Mouse (Mus musculus): Measurements from ENCODE around the gene Il19. TPM values are rescaled to one million over a fixed set of nuclear protein-coding genes. Genes with fewer than 3 reads are reported as not detected.

The Il19 gene
- polyA plus RNA-seq (2014; fragmentation: Illumina TruSeq; extraction: RNeasy Lipid Tissue Mini Kit (QIAGEN cat#74804); ENCODE audit: low read depth, low replicate concordance): not detected

GRCm38 (mm10) chr1:130940065-130940687 is at the start of gene Il19:
Gene Il19 (minus strand): TSS chr1:130940115.

DNA sequence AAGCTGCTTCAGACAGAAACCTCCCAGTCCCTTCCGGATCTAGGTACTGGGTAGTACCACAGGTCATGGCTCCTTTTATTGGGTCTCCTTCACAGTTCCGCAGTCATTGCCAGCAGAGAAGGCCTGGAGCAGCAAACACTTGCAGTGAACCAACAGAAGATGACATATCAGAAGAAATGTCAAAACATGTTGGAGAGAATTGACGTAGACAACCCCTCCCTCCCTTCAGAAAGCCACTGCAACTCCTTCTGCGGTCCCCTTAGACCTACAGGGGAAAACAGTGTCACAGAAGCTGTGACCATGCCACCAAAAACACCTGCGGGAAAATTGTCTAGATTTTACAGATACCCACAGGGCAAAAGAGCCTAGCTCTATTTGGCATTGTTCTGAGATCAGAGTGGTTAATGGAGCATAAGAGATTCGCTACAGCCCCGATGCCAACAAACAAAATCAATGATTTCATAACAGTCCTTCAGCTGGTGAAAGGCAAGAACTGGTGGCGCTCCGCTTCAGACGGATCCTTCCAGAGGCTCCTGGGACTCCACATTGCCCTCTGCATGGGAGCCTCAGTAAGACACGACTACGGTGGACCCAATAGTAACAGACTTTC is 28.4 kb downstream of the Il19 start, which contains the start of gene Il20:
Gene Il20, minus strand, starts transcription at position 51 of the 610 bp plus-strand sequence.

DNA sequence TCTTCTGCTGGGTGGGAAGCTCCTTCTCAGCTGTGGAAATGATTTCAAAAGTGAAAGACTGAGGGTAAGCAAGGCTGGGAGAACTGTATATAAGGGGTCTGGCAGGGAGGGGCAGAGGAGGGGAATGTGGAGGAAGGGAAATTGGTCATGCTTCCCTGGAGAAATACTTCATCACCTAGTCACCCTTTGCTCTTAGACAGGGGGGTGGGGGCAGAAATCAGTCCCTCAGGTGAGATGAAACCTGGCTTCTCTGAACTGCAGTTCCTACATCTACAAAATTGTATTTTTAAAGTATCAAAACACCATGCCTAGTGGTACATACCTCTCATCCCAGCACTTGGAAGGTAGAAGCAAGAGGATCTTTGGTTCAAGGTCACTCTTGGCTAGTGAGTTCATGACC is 52.6 kb downstream of the Il19 start, which contains the start of gene Il24:
Gene Il24, minus strand, starts transcription at position 101 of the 400 bp plus-strand sequence.

Other genes with a start within 250 kb of the Il19 start
- gene Gm29427, start 224.3 kb downstream of the Il19 start, polyA plus RNA-seq (2014; fragmentation: Illumina TruSeq; extraction: RNeasy Lipid Tissue Mini Kit (QIAGEN cat#74804); ENCODE audit: low read depth, low replicate concordance): 1.0 TPM
- gene Yod1, start 222.8 kb downstream of the Il19 start, polyA plus RNA-seq (2014; fragmentation: Illumina TruSeq; extraction: RNeasy Lipid Tissue Mini Kit (QIAGEN cat#74804); ENCODE audit: low read depth, low replicate concordance): 3.1 TPM
- gene Pfkfb2, start 210.9 kb downstream of the Il19 start, polyA plus RNA-seq (2014; fragmentation: Illumina TruSeq; extraction: RNeasy Lipid Tissue Mini Kit (QIAGEN cat#74804); ENCODE audit: low read depth, low replicate concordance): 90.3 TPM
- 0.45 TPM for gene AA986860, start 208.1 kb downstream of the Il19 start, polyA plus RNA-seq (2014; fragmentation: Illumina TruSeq; extraction: RNeasy Lipid Tissue Mini Kit (QIAGEN cat#74804); ENCODE audit: low read depth, low replicate concordance)
- 1.8 TPM for gene Fcamr, start 139.2 kb downstream of the Il19 start, polyA plus RNA-seq (2014; fragmentation: Illumina TruSeq; extraction: RNeasy Lipid Tissue Mini Kit (QIAGEN cat#74804); ENCODE audit: low read depth, low replicate concordance)
- gene Pigr, start 113.4 kb downstream of the Il19 start, polyA plus RNA-seq (2014; fragmentation: Illumina TruSeq; extraction: RNeasy Lipid Tissue Mini Kit (QIAGEN cat#74804); ENCODE audit: low read depth, low replicate concordance): 0.81 TPM
- gene Fcmr, start 74.4 kb downstream of the Il19 start, polyA plus RNA-seq (2014; fragmentation: Illumina TruSeq; extraction: RNeasy Lipid Tissue Mini Kit (QIAGEN cat#74804); ENCODE audit: low read depth, low replicate concordance): 1.2 TPM
- not detected for gene Il24, start 52.7 kb downstream of the Il19 start, polyA plus RNA-seq (2014; fragmentation: Illumina TruSeq; extraction: RNeasy Lipid Tissue Mini Kit (QIAGEN cat#74804); ENCODE audit: low read depth, low replicate concordance)
- gene Il20, start 28.7 kb downstream of the Il19 start, polyA plus RNA-seq (2014; fragmentation: Illumina TruSeq; extraction: RNeasy Lipid Tissue Mini Kit (QIAGEN cat#74804); ENCODE audit: low read depth, low replicate concordance): not detected
- not detected for gene Il10, start 79.7 kb upstream of the Il19 start, polyA plus RNA-seq (2014; fragmentation: Illumina TruSeq; extraction: RNeasy Lipid Tissue Mini Kit (QIAGEN cat#74804); ENCODE audit: low read depth, low replicate concordance)
- 238 TPM for gene Mapkapk2, start 157.7 kb upstream of the Il19 start, polyA plus RNA-seq (2014; fragmentation: Illumina TruSeq; extraction: RNeasy Lipid Tissue Mini Kit (QIAGEN cat#74804); ENCODE audit: low read depth, low replicate concordance)
- not detected for gene Dyrk3, start 198.2 kb upstream of the Il19 start, polyA plus RNA-seq (2014; fragmentation: Illumina TruSeq; extraction: RNeasy Lipid Tissue Mini Kit (QIAGEN cat#74804); ENCODE audit: low read depth, low replicate concordance)
- 33.0 TPM for gene Eif2d, start 213.1 kb upstream of the Il19 start, polyA plus RNA-seq (2014; fragmentation: Illumina TruSeq; extraction: RNeasy Lipid Tissue Mini Kit (QIAGEN cat#74804); ENCODE audit: low read depth, low replicate concordance)